Mouse (Mus musculus) midbrain, embryonic 15.5 days (tissue): ENCODE data around the gene Anxa4. TPM values are rescaled to one million over a fixed set of nuclear protein-coding genes. Genes with fewer than 3 reads are reported as not detected.

ENCODE experiments used
- ATAC-seq: fragments of 200-750 bp; cut with Nextera tagmentation; replicated peaks from 2 replicates; pipeline ENCODE4 v1.8.0; 2017; ENCODE audit warnings: moderate TSS enrichment
- H3K27ac ChIP-seq: fragments of 300-500 bp; sonication (generic); 2 replicates; pipeline ENCODE4 v1.5.1; 2015; ENCODE audit warnings: mild to moderate bottlenecking, inconsistent platforms
- H3K27me3 ChIP-seq: fragments of 300-500 bp; sonication (generic); replicated peaks from 2 replicates; pipeline ENCODE4 v1.6.1; 2015; ENCODE audit warnings: inconsistent platforms
- H3K36me3 ChIP-seq: fragments of 300-500 bp; sonication (generic); replicated peaks from 2 replicates; pipeline ENCODE4 v1.6.1; 2015; ENCODE audit warnings: inconsistent platforms
- H3K4me1 ChIP-seq: fragments of 300-500 bp; sonication (generic); 2 replicates; pipeline ENCODE4 v1.6.1; 2015; ENCODE audit warnings: inconsistent platforms
- H3K4me2 ChIP-seq: fragments of 300-500 bp; sonication (generic); 2 replicates; pipeline ENCODE4 v1.6.1; 2015; ENCODE audit warnings: inconsistent platforms, mild to moderate bottlenecking, moderate library complexity
- H3K4me3 ChIP-seq: fragments of 300-500 bp; sonication (generic); 2 replicates; pipeline ENCODE4 v1.5.1; 2015; ENCODE audit warnings: mild to moderate bottlenecking, inconsistent platforms
- H3K9ac ChIP-seq: fragments of 300-500 bp; sonication (generic); 2 replicates; pipeline ENCODE4 v1.6.1; 2015; ENCODE audit warnings: mild to moderate bottlenecking, inconsistent platforms
- H3K9me3 ChIP-seq: fragments of 300-500 bp; sonication (generic); 2 replicates; pipeline ENCODE4 v1.6.1; 2016; ENCODE audit warnings: inconsistent platforms
- WGBS: fragments of 180-500 bp; shearing (Covaris S2); methylation state at CpG from one replicate; pipeline ENCODE4 v1.1.7; 2015; ENCODE audit warnings: mixed read lengths; 5-methylcytosine and 5-hydroxymethylcytosine counted together
- polyA plus RNA-seq: library from polyadenylated mRNA; unstranded; fragments of >200 nt; fragmentation: Nextera tagmentation; extraction: Ambion mirVana; gene quantifications from 2 replicates; pipeline ENCODE4 v1.2.1, GENCODE M21; 2015

The Anxa4 gene
- polyA plus RNA-seq, 1 experiment from 2014 or later: 5.5 TPM

- no peaks in the 10 kb centered on the region for H3K4me1 ChIP-seq
- H3K4me3 ChIP-seq: no peak overlapping the region
- no peaks in the 10 kb centered on the region for H3K36me3 ChIP-seq
- no peak overlapping the region for H3K4me2 ChIP-seq
- no peak overlapping the region for H3K27ac ChIP-seq
- ATAC-seq: no peak
- no peaks in the 10 kb centered on the region for H3K9me3 ChIP-seq
- no peak overlapping the region for H3K9ac ChIP-seq
- H3K27me3 ChIP-seq: no peaks in the 10 kb centered on the region
- 93% methylated on average over 4 of the region's 4 CpGs for WGBS
These were observed 19.6 kb downstream of the Anxa4 start for GRCm38 (mm10) chr6:86773830-86774229.

- Histone ChIP-seq H3K9me3 (no peaks in the 10 kb centered on the region), H3K4me3 (no peak overlapping the region), H3K36me3 (no peaks in the 10 kb centered on the region), H3K27ac (no peak overlapping the region), H3K4me1 (no peaks in the 10 kb centered on the region), H3K9ac (no peak overlapping the region), H3K27me3 (no peaks in the 10 kb centered on the region), H3K4me2 (no peak overlapping the region)
- ATAC-seq: no peak
- WGBS: 86% methylated on average over 7 of the region's 7 CpGs
These were observed 20.8 kb downstream of the Anxa4 start for GRCm38 (mm10) chr6:86772631-86773030.

GRCm38 (mm10) chr6:86768938-86769337 lies 24.4 kb downstream of the Anxa4 start:
- 84% methylated on average over 4 of the region's 4 CpGs for WGBS
- no peak overlapping the region for H3K4me3 ChIP-seq
- no peak overlapping the region for H3K27ac ChIP-seq

GRCm38 (mm10) chr6:86768186-86768776 lies 25.1 kb downstream of the Anxa4 start:
- no peak overlapping the region for H3K27ac ChIP-seq
- H3K4me3 ChIP-seq: no peak overlapping the region
- 92% methylated on average over 4 of the region's 4 CpGs for WGBS
- no peaks in the 10 kb centered on the region for H3K4me1 ChIP-seq
- H3K9me3 ChIP-seq: no peaks in the 10 kb centered on the region
- ATAC-seq: no peak
- no peaks in the 10 kb centered on the region for H3K36me3 ChIP-seq
- H3K27me3 ChIP-seq: no peaks in the 10 kb centered on the region
- no peak overlapping the region for H3K9ac ChIP-seq
- no peak overlapping the region for H3K4me2 ChIP-seq

More at GRCm38 (mm10) chr6:86768938-86769337, 24.4 kb downstream of the Anxa4 start:
- no peaks in the 10 kb centered on the region for H3K27me3 ChIP-seq
- no peak overlapping the region for H3K4me2 ChIP-seq
- H3K9me3 ChIP-seq: no peaks in the 10 kb centered on the region
- H3K36me3 ChIP-seq: no peaks in the 10 kb centered on the region
- no peaks in the 10 kb centered on the region for H3K4me1 ChIP-seq
- no peak for ATAC-seq
- H3K9ac ChIP-seq: no peak overlapping the region

GRCm38 (mm10) chr6:86767465-86767864 lies 25.9 kb downstream of the Anxa4 start:
- Histone ChIP-seq H3K4me2 (no peak overlapping the region), H3K9ac (no peak overlapping the region), H3K27ac (no peak overlapping the region), H3K36me3 (no peaks in the 10 kb centered on the region), H3K4me1 (no peaks in the 10 kb centered on the region), H3K9me3 (no peaks in the 10 kb centered on the region), H3K4me3 (no peak overlapping the region), H3K27me3 (no peaks in the 10 kb centered on the region)
- WGBS: 86% methylated on average over 3 of the region's 3 CpGs
- no peak for ATAC-seq

GRCm38 (mm10) chr6:86765637-86766059 lies 27.7 kb downstream of the Anxa4 start:
- H3K27me3 ChIP-seq: no peaks in the 10 kb centered on the region
- 89% methylated on average over 6 of the region's 6 CpGs for WGBS
- H3K27ac ChIP-seq: no peak overlapping the region

GRCm38 (mm10) chr6:86754105-86754863 lies 39.1 kb downstream of the Anxa4 start:
- no peak overlapping the region for H3K4me3 ChIP-seq
- H3K36me3 ChIP-seq: no peaks in the 10 kb centered on the region
- WGBS: 88% methylated on average over 10 of the region's 10 CpGs
- H3K9me3 ChIP-seq: no peaks in the 10 kb centered on the region
- no peak overlapping the region for H3K9ac ChIP-seq
- no peaks in the 10 kb centered on the region for H3K27me3 ChIP-seq
- H3K4me1 ChIP-seq: no peaks in the 10 kb centered on the region
- ATAC-seq: no peak
- H3K4me2 ChIP-seq: no peak overlapping the region
- H3K27ac ChIP-seq: no peak overlapping the region

More at GRCm38 (mm10) chr6:86765637-86766059, 27.7 kb downstream of the Anxa4 start:
- Histone ChIP-seq H3K4me1 (no peaks in the 10 kb centered on the region), H3K9me3 (no peaks in the 10 kb centered on the region), H3K9ac (no peak overlapping the region), H3K4me2 (no peak overlapping the region), H3K4me3 (no peak overlapping the region), H3K36me3 (no peaks in the 10 kb centered on the region)
- ATAC-seq: no peak

GRCm38 (mm10) chr6:86752843-86753485 lies 40.4 kb downstream of the Anxa4 start:
- ATAC-seq: no peak
- Histone ChIP-seq H3K9ac (no peak overlapping the region), H3K4me1 (no peaks in the 10 kb centered on the region), H3K36me3 (no peaks in the 10 kb centered on the region), H3K4me3 (no peak overlapping the region), H3K9me3 (no peaks in the 10 kb centered on the region), H3K27ac (no peak overlapping the region), H3K4me2 (no peak overlapping the region), H3K27me3 (no peaks in the 10 kb centered on the region)
- 81% methylated on average over 5 of the region's 5 CpGs for WGBS

- no peaks in the 10 kb centered on the region for H3K27me3 ChIP-seq
- H3K4me1 ChIP-seq: no peaks in the 10 kb centered on the region
- H3K9ac ChIP-seq: no peak overlapping the region
- H3K4me3 ChIP-seq: no peak overlapping the region
- no peak overlapping the region for H3K27ac ChIP-seq
- no peaks in the 10 kb centered on the region for H3K9me3 ChIP-seq
- no peaks in the 10 kb centered on the region for H3K36me3 ChIP-seq
- H3K4me2 ChIP-seq: no peak overlapping the region
- WGBS: 91% methylated on average over 4 of the region's 4 CpGs
- no peak for ATAC-seq
These were observed 42.4 kb downstream of the Anxa4 start for GRCm38 (mm10) chr6:86750961-86751360.

- H3K4me1 ChIP-seq: no peaks in the 10 kb centered on the region
- no peak for ATAC-seq
- H3K36me3 ChIP-seq: no peaks in the 10 kb centered on the region
- no peak overlapping the region for H3K4me3 ChIP-seq
- no peak overlapping the region for H3K4me2 ChIP-seq
- H3K27ac ChIP-seq: no peak overlapping the region
- no peak overlapping the region for H3K9ac ChIP-seq
- no peaks in the 10 kb centered on the region for H3K9me3 ChIP-seq
- no peaks in the 10 kb centered on the region for H3K27me3 ChIP-seq
- WGBS: 90% methylated on average over 4 of the region's 4 CpGs
These were observed 43.6 kb downstream of the Anxa4 start for GRCm38 (mm10) chr6:86749817-86750216.

- no peaks in the 10 kb centered on the region for H3K9me3 ChIP-seq
- no peaks in the 10 kb centered on the region for H3K36me3 ChIP-seq
- H3K9ac ChIP-seq: no peak overlapping the region
- no peak for ATAC-seq
- H3K27ac ChIP-seq: no peak overlapping the region
- no peak overlapping the region for H3K4me3 ChIP-seq
- H3K4me1 ChIP-seq: no peaks in the 10 kb centered on the region
- H3K4me2 ChIP-seq: no peak overlapping the region
- H3K27me3 ChIP-seq: no peaks in the 10 kb centered on the region
These were observed 46.2 kb downstream of the Anxa4 start for GRCm38 (mm10) chr6:86747171-86747570.

- WGBS: 43% methylated on average over 3 of the region's 3 CpGs
- Histone ChIP-seq H3K27ac (no peak overlapping the region), H3K4me2 (no peak overlapping the region), H3K36me3 (no peaks in the 10 kb centered on the region), H3K27me3 (no peaks in the 10 kb centered on the region), H3K4me3 (no peak overlapping the region), H3K4me1 (no peaks in the 10 kb centered on the region), H3K9me3 (no peaks in the 10 kb centered on the region), H3K9ac (no peak overlapping the region)
- no peak for ATAC-seq
These were observed 52.7 kb downstream of the Anxa4 start for GRCm38 (mm10) chr6:86740652-86741051.
